Mouse (Mus musculus) 416B (cell line): ENCODE data around the gene 2310061N02Rik.
"Not testable (repeated sequence)": the region's sequence is repeated elsewhere in the genome, so short reads cannot be mapped to it uniquely, and the experiment has no call there.

ENCODE experiments used
- DNase-seq: peaks from one replicate; pipeline ENCODE4 v3.0.0; 2011; ENCODE audit warnings: low read depth

The 2310061N02Rik gene

DNA sequence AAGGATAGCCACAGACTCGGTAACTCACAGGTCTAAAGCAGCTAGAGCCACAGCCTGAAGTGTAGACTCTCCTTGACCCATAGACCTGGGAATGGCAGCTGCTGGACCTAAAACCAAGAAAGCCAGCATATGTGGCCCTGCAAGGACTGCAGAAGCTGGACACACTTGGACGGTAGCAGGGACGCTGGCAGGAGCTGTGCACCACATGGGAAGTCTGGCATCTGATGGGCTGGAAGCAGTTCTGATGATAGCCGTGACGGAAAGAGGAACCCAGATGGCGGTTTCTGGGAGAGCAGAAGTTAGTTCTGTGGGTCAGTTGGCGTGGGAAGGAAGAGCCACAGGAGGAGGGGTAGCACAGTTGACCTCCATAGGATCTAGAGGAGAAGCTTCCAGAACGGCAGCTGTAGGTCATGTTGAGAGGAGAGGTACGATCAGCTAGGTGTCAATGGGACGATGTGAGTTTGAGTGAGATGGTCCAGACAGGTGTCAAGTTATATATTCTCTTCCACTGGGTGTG is at the start of gene 2310061N02Rik:
Gene 2310061N02Rik, minus strand, starts transcription at position 467 of the 517 bp plus-strand sequence.
- no peak for DNase-seq

- not testable (repeated sequence) for DNase-seq
These were observed 43.8 kb upstream of the 2310061N02Rik start, which contains the start of gene Krtap13 for GRCm38 (mm10) chr16:88751535-88751934. Gene Krtap13, minus strand, starts transcription at chr16:88751635.

GRCm38 (mm10) chr16:88747943-88748342 is 40.2 kb upstream of the 2310061N02Rik start:
- DNase-seq = no peak

DNA sequence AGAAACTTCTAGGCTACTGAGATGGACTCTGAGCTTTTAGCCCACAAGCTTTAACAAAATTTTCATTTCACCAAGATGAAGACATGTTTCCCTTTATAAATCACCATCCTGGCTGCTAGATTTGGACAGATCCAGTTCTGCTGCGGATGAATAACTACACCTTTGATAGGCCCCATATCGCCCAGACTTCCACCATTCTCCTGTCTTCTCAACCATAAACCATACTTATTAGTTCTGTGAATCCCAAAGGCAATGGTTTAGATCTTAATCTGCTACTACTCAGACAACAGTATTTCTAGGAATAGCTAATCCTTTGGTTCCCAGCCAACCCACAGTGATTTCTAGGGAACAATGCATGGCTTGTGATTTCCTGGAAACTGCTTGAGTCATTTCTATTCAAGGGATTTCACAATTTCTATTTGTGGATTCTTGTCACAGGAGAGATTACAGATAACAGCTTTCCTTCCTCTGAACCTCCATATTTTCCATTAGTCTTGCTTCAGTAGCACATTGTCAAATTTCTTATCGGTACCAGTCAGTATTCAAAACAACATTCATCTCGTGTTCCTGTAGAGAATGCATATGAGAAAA is 37.1 kb upstream of the 2310061N02Rik start:
- DNase-seq = peak; percentile 5

- DNase-seq = no peak
These were observed 27.6 kb upstream of the 2310061N02Rik start for GRCm38 (mm10) chr16:88735391-88735790.

DNA sequence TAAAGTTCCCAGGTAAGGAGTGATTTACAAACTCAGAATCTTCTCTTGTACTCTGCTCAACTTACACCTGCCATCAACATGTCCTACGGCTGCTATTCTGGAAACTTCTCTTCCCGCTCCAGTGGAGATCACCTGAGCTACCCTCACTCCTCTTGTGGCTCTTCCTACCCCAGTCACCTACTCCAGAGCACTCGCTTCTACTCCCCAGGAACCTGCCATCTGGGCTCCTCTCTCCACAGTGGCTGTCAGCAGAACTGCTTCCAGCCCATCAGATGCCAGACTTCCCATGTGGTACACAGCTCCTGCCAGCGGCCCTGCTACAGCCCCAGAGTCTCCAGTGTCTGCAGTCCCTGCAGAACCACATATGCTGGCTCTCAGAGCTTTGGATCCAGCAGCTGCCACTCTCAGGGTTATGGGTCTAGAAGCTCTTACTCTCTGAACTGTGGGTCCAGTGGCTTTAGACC is 21.1 kb upstream of the 2310061N02Rik start, which contains the start of gene Krtap13-1:
Gene Krtap13-1, plus strand, starts transcription at position 51 of the 464 bp plus-strand sequence.
- DNase-seq = no peak

DNA sequence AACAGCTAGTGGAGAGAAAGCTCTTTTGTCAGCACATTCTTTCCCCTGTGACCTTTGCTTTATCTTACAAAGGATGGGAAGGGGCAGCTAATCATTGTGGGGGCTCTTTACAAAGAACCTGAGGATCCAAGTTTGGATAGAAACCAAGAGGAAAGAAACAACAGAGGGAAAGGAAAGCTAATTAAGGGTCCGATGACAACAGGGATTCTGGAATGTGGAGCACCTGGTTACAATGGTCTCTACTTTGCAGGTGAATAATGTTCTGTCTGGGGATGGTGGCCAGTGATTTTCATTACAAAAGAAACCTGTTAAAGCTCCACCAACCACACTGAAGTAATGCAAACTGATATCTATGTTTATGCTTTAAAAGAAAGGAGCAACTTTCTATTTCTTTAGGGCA is 12.3 kb upstream of the 2310061N02Rik start:
- DNase-seq = no peak

- DNase-seq = no peak
These were observed 8.8 kb upstream of the 2310061N02Rik start for GRCm38 (mm10) chr16:88716549-88716948.

DNA sequence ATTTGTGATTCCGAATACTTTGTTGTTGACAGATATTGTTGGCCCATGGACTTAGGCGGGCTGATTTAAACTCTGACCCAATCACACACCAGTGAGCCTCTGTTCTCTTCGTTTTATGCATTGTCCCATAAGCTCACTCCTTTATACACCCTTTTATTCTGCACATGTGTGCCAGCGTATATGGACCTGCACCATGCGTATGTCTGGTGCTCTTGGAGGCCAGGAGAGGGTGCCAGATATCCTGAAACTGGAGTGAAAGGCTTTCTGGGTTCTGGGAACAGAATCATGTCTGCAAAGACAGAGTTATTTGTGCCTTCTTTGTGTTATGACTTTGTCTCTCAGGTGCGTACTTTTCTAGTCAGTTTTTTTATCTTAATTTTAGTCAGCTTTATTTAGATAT is 3.5 kb upstream of the 2310061N02Rik start:
- DNase-seq = peak; percentile 8

GRCm38 (mm10) chr16:88710757-88711156 is 3.0 kb upstream of the 2310061N02Rik start:
- DNase-seq = peak; percentile 91

GRCm38 (mm10) chr16:88701072-88701864 is 6.5 kb downstream of the 2310061N02Rik start:
- DNase-seq = peak; percentile 1

DNA sequence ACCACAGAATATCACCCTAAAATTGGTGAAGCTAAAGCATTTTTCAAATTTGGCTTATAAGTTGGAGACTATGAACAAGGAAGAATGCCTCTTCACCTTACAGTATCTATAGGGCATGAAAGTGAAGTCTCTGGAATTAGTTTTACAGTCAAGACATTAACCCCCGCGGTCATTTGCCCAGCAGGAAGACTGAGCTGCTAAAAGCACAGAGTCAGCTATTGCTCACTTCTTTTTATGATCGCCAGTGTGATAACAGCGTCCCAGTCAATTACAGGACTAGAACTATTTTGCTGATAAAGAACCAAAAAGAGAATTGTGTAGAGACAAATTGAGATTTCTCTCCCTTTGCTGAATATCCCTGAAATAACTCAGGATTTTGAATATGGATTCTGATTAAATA is 11.5 kb downstream of the 2310061N02Rik start:
- no peak for DNase-seq

- no peak for DNase-seq
These were observed 26.5 kb downstream of the 2310061N02Rik start for GRCm38 (mm10) chr16:88681282-88681681.

DNA sequence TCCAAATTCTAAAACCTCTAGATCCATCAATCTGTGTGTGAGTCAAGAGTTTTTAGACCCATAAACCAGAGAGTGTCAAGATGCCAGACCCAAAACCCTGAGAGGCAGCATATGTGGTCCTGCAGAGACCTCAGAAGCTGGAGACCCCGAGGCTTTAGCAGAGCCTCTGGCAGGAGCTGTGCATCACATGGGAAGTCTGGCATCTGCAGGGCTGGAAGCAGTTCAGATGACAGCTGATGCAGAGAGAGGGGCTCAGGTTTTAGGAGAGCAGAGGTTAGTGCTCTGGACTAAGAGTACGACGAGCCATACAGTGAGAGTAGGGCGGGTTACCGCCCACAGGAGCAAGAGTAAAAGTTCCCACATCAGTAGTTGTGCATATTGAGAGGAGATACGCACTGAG is 28.7 kb downstream of the 2310061N02Rik start:
- no peak for DNase-seq

DNA sequence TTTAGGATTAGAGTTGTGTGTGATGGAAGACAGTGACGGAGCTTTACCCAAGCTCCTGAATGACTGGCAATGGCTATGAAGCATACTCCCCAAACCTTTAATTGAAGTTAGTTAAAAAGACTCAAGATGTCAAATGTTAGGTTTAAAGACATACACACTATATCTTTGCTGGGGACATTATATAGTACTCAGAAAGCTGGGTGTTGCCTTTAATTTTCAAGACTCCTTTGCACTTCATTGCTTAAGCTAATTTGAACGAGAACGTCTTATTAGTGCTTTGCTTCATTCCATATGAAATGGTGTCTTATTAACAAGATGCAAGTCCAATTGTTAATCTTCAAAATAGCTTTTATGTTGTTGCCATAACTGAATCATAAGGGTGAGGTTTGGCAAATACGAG is 36.2 kb downstream of the 2310061N02Rik start, which contains the start of gene Krtap27-1:
Gene Krtap27-1, minus strand, starts transcription at position 101 of the 400 bp plus-strand sequence.
- DNase-seq = no peak

- DNase-seq = peak; percentile 45
These were observed 50.3 kb downstream of the 2310061N02Rik start for GRCm38 (mm10) chr16:88657426-88657825.
